Mouse (Mus musculus): ENCODE results near the gene Olfr1150-ps1.

DNA sequence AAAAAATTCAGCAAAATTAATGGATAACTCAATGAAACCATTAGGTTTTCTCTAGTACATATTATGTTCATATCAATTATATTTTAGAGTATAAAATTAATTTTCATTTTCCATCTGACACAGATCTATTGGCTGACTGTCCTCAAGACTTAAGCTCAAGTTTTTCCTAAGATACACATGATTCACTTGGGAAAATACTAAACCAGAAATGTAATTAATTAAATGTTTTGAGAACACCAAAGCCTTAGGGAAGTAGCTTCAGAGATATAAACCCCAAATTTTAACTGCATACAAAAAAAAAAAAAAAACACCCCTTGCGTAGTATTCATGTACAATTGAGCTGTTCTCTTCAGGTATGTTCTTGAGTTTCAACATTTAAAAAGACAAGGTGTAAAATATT is 11.8 kb downstream of the Olfr1150-ps1 start, which contains the start of gene Olfr1151:
- TF ChIP-seq CTCF (IDR thresholded peaks at IDR 0.05) (no peak), POLR2A (IDR thresholded peaks at IDR 0.05; ENCODE audit: insufficient read depth, low read depth, low read length) (no peak), EP300 (IDR thresholded peaks at IDR 0.05; ENCODE audit: insufficient read depth, low read depth, low read length) (no peak)
